Mouse (Mus musculus) cerebral cortex, adult 2 months (tissue): ENCODE results near the gene Atxn7l3.

Experiments
- WGBS: fragments of 180-500 bp; shearing (Covaris S2); methylation state at CpG from one replicate; pipeline ENCODE4 v1.1.7; 2018; 5-methylcytosine and 5-hydroxymethylcytosine counted together

Atxn7l3 gene

DNA sequence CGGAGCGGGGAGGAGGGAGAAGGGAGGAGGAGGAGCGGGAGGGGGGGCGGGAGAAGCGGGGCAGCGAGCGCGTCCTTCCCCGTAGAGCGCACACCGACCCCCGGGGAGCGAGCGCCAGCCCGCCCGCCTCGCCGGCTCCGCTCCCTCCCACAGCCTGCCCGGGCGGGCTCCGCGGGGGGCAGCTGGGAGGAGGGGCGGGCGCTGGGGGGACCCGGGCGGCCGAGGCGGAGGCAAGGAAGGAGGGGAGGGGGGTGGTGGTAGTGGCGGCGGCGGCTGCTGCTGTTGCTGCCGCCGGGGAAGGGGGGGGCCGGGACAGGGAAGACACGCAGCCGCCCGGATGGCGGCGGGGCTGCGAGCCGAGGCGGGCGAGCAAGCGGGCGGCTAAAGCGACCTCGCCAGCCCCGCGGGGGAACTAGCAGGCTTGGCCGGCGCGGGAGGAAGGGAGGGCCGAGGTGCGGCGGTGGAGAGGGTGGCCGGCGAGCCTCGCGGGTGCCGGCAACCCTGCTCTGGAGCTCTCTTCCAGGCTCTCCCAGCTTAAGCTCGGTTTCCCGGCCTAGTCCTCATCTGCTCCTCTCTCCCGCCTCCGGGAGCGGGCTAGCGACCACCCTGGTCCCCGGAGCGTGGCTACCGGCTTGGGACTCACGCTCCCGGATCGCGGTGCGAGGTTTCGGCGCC lies 21.6 kb upstream of the Atxn7l3 start:
- under 1% methylated on average over 67 of the region's 77 CpGs for WGBS

DNA sequence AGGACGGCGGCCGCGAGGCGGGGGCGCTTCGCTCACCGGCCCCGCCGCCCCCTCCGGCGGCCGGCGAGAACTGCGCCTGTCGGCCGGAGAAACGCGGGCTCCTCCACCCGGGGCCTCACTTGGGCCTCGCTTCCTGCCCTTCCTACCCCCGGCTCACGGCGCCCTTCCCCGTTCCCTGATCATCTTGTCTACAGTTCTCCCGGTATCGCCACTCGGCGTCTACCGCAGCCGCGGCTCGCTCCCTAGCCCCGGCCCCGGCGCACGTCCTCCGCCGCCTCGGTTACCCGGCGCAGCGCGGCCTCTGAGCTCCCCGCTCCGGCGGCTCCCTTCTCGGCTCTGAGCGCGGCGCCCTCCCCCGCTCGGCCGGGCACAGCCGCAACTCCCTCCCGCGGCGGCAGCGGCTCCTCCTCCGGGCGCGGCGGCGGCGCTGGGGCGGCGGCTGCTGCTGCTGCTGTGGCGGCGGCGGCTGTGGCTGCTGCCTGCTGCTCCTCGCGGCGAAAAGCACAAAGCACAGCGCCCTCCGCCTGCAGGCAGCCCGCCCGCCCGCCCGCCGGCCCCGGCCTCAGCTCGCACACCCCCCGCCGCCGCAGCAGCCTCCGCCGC lies 21.0 kb upstream of the Atxn7l3 start:
- WGBS, result 1% methylated on average over 84 of the region's 87 CpGs

GRCm38 (mm10) chr11:102316572-102317297 lies 20.3 kb upstream of the Atxn7l3 start:
- 1% methylated on average over 71 of the region's 80 CpGs for WGBS

GRCm38 (mm10) chr11:102315690-102316571 lies 19.5 kb upstream of the Atxn7l3 start:
- 12% methylated on average over 14 of the region's 14 CpGs for WGBS

GRCm38 (mm10) chr11:102314321-102314720 lies 17.9 kb upstream of the Atxn7l3 start:
- WGBS, result 86% methylated on average over 12 of the region's 12 CpGs

DNA sequence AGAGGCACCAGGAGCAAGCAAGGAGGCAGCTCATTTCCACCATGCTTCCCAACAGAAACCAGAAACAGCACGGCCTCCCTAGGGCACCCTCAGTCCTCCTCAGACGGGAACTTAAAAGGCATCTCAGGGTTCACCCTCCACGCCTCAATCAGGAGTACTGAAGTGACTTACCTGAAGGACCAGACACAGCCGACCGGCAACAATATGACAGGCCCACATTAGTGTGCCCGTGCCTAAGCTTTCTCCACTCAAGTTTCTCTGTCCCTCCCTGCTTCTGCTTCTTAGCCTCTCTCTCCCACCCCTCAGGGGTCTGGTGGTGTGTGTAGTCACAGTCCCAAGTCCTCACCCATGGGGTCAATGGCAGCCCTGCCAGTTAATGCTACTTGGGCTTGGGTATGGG lies 16.2 kb upstream of the Atxn7l3 start:
- 84% methylated on average over 6 of the region's 6 CpGs for WGBS

DNA sequence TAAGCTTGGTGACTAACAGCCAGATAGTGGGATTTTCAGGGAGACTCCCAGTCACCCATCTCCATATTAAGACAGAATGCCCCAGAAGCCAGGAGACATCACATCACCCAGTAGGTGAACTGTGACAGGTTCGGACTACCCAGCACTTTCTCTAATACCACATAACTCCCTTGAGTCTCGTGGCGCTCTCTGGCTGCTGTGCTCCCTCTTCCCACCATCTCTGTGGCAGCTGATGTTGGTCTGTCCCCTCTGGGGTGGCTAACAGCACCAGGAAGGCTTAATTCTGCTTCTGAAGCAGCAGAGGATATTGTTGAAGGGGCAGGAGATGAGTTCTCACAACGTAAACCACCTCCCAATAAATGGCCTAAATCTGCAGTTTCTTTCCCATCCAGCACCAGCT lies 15.5 kb upstream of the Atxn7l3 start:
- WGBS, result 85% methylated on average over 4 of the region's 4 CpGs

GRCm38 (mm10) chr11:102310768-102311695 lies 14.6 kb upstream of the Atxn7l3 start:
- WGBS, result 56% methylated on average over 38 of the region's 38 CpGs

GRCm38 (mm10) chr11:102309821-102310617 lies 13.6 kb upstream of the Atxn7l3 start:
- 74% methylated on average over 22 of the region's 22 CpGs for WGBS

DNA sequence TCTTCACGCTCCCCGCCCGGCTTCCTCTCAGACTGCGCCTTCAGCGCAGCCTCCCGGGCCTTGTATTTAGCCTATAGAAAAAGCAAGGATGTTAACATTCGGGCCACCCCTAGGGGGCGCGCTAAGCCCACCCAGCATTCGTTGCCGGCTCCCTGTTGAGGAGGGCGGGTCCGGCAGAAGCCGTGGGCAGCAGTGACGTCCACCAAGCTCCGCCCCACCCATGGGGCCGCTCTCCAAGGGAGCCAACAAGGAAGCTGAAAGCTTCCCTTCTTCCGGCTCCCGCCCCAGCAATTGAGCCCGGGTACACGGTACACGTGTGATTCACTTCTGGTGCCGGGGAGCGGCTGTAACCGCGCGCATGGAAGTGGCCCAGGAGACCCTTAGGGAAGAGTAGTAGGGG lies 12.5 kb upstream of the Atxn7l3 start:
- under 1% methylated on average over 27 of the region's 27 CpGs for WGBS

DNA sequence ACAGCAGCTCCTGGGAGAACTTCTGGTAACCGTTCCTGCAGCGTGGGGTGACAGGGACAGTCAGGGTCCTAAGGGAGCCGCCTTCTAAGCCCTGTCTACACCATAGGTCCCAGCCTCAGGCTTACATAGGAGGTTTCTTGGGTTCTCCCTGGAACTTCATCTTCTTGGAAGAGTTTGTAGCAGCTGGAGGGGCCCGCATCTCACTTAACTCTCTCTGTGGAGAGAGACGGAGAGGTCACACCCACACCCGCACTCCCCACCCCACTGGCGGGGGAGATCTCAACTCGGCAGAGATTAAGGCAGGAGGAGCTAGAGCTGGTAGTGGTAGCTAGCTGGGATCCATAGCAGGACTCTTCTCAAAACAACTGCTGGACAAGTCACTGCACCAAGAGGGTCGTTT lies 11.7 kb upstream of the Atxn7l3 start:
- 76% methylated on average over 9 of the region's 9 CpGs for WGBS

- WGBS, result 54% methylated on average over 3 of the region's 3 CpGs
These were observed 8.9 kb upstream of the Atxn7l3 start for GRCm38 (mm10) chr11:102305359-102305758.

- WGBS, result 57% methylated on average over 2 of the region's 2 CpGs
These were observed 7.7 kb upstream of the Atxn7l3 start for GRCm38 (mm10) chr11:102304141-102304540.

DNA sequence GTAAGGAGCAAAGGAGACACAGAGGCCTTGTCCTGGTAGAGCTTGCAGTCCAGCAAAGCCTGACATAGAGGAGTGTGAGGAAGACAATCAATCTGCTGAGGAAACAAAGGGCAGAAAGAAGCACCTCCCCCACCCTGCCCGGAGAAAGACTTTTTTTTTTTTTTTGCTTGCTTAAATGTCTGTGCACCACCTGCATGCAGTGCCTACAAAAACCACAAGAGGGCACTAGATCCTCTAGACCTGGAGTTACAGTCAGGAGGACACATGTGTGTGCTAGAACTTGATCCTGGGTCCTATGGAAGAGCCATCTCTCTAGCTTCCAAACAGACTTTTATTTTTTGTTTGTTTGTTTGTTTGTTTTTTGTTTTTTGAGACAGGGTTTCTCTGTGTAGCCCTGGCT lies 3.4 kb upstream of the Atxn7l3 start:
- 9% methylated on average over 1 of the region's 1 CpGs for WGBS

GRCm38 (mm10) chr11:102297577-102298556 lies 1.4 kb upstream of the Atxn7l3 start:
- WGBS, result 21% methylated on average over 27 of the region's 27 CpGs

DNA sequence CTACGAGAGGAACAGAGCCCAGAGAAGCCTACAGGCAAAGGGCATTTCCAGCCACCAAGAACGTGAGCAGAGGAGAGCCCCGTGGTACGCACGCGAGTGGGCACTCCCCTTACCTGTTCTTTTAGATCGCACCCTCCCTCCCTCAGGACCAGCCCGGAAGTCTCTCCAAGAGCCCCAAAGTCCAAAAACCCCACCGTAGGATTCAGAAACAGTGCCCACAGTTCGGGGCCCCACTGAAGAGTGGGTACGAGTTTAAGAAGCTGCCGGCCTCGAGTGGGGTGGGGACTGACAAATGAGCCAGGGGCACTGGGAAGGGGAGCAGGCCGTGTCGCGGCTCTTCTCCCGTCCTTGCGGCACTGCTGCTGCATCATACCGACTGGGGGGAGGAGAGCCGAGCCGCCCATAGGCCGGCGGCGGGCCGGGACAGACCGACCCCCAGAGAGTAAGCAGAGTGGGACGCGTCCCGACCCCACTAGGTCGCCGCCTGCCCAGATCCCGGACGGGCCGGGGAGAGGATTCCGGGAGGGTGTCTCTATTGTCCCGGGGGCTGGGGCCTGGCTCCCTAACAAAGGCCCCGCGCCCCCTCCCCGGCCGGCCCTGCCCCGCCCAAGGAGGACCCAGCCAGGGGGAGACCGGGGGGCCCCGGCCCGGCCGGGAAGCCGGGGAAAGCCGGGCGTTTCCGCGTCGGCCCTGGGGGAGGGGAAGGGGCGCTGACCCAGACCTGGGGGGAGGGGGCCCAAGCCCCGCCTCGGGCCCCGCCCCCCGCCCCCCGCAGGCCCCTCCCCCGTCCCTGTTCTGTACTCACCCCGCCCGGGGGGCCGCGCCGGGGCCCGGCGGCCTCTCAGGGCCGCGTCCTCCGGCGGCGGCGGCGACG lies 596 bp downstream of the Atxn7l3 start:
- WGBS, result 1% methylated on average over 65 of the region's 73 CpGs

GRCm38 (mm10) chr11:102294887-102295597 lies 1.4 kb downstream of the Atxn7l3 start:
- 27% methylated on average over 12 of the region's 12 CpGs for WGBS
